Mouse (Mus musculus) brain, embryonic 14.5 days (tissue): ENCODE results near the gene Hsf4.

Experiments
- CTCF ChIP-seq: fragments of 200-500 bp; IDR thresholded peaks from 2 replicates; pipeline ENCODE4 v1.5.1; 2012; ENCODE audit warnings: inconsistent platforms, mild to moderate bottlenecking, moderate library complexity, borderline replicate concordance; ENCODE audit not compliant: insufficient read depth, insufficient read length; ENCODE audit errors: extremely low read depth
- POLR2A ChIP-seq: fragments of 200-500 bp; IDR thresholded peaks from 2 replicates; pipeline ENCODE4 v1.6.1; 2012; ENCODE audit warnings: mild to moderate bottlenecking, inconsistent platforms, borderline replicate concordance; ENCODE audit not compliant: poor library complexity, insufficient read depth, insufficient read length, severe bottlenecking; ENCODE audit errors: extremely low read depth

- TF ChIP-seq CTCF: no peak
- no peak for TF ChIP-seq POLR2A
These were observed 25.7 kb downstream of the Hsf4 start for GRCm38 (mm10) chr8:105295256-105295655.
